Mouse (Mus musculus) left cerebral cortex, adult 8-10 months (tissue): Measurements from ENCODE around the gene Dock2. TPM values are rescaled to one million over a fixed set of nuclear protein-coding genes. Genes with fewer than 3 reads are reported as not detected.
"Not testable (repeated sequence)": the region's sequence is repeated elsewhere in the genome, so short reads cannot be mapped to it uniquely, and the experiment has no call there.

Experiments used
- DNase-seq, 2 experiments: peaks; one replicate each; pipeline ENCODE4 v3.0.0; 2022; ENCODE audit warnings: low spot score in 2 of 2
- total RNA-seq, 4 experiments: library from RNA; stranded (reverse); gene quantifications; 2 replicates each; pipeline ENCODE4 v1.2.4; 2022

Dock2 gene
- total RNA-seq = 1 to 10 TPM; 3.3 to 8.6 (median 5.4) TPM

DNA sequence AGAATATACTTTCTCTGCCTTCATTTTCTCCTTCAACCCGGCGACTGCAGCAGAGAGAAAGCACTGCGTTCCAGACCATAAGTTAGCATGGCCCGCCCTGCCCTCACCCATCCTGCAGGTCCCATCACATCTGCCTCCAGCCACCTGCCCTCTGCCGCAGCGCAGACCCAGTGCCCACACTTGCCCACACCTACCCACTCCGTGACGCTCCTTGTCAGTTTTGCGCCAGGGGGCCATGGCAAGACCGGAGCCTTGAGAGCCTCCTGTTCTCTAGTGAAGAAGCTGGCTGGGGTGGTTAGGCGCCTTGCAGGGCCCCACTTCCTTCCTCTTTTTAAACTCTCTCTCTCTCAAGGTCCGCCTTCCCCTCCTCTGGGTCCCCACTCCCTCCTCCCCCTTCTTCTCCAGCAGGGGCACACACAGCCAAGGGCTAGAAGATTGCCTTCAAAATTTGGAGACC, at the start of gene Dock2:
Gene Dock2 (minus strand): TSS at position 306 of the 457 bp plus-strand sequence.
- no peak for DNase-seq

DNA sequence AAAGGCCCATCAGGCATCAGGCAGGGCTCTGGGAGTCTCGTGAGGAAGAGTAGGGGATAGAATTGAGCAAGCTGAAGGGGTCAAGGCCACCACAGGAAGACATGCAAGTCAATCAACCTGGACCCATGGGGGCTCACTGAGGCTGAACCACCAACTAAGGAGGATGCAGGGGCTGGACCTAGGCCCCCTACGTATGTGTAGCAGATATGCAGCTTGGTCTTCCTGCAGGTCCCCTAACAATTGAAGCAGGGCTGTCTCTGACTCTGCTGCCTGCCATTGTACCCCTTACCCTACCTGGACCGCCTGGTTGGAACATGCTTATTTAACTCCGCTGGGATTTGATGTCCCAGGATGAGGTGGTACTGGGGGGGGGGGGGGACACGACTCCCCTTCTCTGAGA, 49.0 kb upstream of the Dock2 start:
- DNase-seq = no peak

DNA sequence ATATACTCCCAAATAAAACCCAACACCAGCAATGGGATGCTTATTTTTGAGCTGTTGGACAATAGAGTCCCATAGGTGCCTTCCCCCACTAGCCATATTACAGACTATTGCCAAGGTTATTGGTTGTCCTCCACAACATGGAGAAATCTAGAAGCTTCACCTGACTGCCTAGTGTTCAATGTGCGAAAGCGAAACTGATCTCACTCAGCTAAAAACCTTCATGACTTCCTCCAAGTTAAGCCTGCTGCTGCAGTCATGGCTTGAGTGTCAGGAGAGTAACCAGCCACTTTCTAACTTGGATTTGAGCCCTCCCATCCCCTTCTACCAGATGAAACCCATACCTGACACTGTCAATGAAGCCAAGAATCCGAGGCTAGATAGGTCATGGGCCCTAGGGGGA, 44.1 kb upstream of the Dock2 start:
- no peak for DNase-seq

DNA sequence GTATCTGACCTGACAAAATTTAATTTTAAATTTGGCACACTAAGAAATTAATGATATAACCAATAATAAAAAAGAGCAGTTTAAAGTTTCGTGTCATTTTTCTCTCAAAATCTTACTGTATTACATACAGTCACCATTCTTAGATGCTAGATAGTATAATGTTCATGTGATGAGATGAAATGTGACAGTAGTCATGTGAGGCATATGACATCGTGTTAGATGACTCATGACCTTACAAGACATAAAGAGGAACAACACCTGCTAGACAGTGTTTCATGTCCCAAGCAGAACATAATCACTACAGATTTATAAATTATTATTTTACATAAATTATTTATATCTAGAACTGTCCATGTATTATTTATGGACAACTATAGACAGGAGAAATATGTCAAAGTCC, 43.2 kb upstream of the Dock2 start:
- no peak for DNase-seq

DNA sequence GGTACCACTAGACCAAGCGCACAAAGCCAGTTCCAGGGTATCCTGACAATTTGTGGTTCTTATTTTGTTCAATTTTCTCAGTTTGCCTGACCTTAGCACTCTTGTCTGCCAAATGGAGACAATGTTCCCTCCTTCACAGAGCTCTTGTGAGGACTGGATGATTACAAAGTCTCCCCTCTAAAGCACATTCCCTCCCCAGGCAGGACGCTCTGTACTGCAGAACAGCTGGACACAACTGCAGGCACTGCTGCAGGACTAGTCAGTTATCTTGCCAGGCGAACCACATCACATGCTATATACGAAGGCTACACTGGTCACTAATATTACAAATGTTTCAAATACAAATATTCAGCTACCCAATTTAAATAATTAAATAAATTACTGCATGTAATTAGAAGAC, 41.1 kb upstream of the Dock2 start:
- no peak for DNase-seq

DNA sequence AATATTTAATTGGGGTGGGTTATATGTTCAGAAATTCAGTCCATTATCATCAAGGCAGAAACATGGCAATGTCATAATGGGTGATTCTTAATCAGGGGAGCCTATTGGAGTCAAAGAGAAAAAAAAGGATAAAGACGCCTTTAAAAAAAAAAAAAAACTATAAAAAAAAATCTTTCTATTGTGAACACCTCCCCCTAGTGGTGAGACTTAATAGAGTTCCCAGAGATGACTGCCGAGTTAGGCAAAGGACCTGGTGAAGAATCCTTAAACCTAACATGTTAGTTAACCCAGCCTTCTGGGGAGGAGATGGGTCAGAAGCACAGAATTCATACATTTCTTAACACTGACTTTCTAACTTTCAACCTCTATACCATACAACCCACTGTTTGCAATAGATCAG, 31.1 kb upstream of the Dock2 start:
- DNase-seq = no peak

DNA sequence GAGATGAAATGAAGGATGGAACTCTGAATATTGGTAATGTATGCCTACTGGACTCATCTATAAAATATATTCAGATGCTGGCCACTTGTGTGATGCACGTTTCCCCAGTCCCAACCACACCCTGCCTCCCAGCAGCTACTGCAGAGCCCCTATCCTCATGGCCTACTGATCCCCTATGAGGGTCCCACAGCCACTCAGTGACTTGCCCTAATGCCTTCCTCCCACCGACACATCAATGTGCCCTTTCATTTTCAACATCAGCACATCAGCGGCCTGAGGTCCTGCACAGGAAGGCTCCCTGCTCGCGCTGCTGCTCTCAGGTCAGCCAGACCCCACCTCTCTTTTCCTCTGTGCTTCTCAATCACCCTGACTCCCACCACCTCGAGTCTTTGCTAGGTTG, 30.6 kb upstream of the Dock2 start:
- DNase-seq = no peak

DNA sequence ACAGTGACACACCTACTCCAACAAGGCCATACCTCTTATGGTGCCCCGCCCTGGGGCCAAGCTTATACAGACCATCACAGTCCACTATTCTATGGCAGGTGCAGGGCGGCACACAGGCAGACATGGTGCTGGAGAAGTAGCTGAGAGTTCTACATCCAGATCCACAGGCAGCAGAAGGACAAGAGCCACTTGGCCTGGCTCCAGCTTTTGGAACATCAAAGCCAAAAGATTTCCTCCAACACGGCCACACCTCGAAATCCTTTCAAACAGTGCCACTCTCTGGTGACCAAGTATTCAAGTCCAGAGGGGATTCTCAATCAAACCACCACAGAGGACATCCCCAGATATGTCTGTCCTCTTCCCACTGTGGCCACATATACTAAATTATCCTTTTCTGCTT, 21.3 kb upstream of the Dock2 start:
- not testable (repeated sequence) for DNase-seq

DNA sequence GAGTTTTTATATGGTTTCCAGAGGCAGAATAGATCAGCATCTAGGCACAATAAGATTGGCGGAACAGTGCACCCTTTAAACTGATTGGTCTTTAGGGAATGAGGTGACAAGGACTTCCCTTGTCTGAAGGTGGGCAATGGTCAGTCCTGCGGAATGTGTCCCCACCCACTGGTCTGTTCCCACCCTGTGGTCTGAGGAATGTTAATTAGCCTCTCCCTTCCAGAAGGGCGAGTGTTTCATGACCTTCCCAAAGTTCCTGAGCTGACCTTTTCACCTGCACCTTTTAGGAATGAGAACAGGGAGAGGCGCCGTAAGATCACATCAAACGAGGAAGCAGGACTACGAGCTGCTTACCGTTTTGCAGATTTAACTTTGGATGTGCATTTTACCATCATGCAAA, 14.4 kb upstream of the Dock2 start:
- not testable (repeated sequence) for DNase-seq

DNA sequence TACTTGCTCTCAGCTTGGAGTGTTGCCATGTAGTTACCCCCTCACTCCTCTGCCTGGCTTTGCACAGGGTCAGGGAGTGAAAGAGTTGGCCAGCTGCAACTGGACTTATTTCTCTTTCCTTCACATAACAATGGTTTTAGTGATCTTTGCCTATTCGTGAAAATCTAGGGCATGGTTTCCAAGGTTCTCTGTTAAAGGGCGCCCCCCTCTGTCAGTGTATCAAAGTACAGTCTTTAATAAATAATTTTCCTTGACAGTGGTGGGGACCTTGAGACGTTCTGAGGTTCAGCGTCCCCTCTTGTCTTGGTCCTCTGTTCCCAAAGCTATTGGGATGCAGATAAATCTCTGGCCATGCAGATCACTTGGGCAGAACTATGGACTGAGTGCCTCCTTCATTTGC, 12.4 kb upstream of the Dock2 start:
- no peak for DNase-seq

DNA sequence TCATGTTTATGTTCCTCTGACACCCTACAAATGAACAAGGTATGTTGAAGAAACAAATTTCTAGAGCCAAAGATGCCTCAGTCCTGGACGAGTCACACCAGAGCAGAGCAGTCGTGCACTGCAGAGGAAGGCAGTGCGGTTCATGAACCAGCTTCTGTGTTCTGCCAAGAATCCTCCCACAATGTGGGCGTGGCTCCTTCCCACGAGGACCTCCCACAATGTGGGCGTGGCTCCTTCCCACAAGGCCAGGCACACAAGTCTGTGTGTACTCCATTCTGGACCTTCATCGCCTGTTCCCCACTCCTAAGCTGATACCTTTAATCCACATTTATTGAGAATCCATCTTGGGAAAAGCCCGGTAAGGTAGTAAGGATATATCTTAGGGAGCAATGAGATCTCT, 8.2 kb upstream of the Dock2 start:
- no peak for DNase-seq

DNA sequence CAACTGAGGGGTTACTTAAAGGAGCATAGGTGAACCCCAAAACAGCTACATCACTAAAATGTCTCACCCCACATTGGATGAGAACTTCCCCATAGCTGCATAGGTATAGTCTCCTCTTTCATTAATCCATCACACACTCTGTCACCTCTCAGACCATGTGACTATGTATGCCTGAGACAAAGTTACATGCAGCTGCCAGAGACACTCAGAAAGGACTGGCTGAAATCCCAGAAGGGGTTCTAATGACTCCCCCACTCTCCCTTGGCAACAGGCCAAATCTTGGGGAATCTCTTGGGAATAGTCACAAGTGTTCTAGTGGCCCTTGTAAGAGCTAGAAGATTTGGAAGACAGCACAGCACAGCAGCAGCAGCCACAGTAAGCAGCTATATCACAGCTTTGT, 1.2 kb upstream of the Dock2 start:
- DNase-seq = no peak

DNA sequence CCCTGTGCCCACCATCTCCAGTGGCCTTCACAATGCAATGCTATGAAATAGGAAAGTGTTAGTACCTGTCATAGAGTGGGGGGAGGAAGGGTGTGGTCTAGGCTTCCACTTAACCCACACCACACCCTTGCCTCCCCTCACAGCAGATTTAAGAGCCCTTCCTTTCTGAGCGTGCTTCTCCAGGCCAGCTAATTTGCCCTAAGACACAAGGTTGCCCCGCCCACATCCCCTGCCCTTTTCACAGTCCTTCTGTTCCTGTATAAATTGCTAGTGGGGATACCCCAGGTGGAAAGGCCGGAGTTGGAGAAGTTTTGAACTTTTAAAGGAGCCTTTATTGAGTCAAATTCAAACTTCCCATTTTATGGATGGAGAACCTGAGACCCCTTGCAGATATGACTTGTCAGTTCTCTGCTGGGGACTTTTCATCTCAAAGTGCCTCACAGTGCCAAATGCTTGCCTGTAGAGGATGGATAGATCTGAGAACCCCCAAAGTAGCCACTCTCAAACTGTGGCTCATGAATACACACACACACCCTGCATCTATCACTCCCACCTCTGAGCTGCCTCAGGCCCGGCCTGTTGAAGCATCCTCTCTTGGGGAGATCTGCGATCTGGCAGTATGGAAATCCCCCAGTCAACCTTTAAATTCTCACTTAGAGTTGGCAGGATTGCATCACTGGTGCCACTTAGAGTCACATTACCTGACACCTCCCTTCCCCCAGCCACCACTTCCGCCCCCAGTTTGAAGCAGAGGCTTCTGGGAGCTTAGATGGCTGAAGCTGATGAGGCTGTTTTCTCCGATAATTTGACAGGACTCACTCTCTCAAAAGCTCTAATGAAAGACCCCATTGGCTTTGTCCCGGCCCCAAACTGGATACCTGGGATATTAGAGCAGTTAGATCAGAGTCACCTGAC, 919 bp downstream of the Dock2 start:
- no peak for DNase-seq

DNA sequence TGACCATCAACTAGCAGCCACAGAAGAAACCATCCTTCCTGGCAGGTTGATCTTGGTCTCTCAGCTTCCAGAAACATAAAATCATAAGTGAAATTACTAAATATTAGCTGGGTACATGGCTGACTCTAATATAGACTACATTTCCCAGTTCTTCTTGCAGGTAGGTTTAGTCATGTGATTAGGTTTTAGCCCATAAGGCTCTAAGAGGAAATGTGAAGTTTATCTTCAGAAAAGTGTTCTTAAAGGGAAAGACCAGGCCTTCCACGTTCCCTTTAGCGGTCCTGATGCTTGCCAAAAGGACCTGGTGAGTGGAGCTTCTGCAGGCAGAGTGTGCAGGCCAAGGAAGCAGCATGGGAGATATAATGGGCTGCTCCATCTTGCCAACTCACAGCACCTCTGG, 2.9 kb downstream of the Dock2 start:
- no peak for DNase-seq

DNA sequence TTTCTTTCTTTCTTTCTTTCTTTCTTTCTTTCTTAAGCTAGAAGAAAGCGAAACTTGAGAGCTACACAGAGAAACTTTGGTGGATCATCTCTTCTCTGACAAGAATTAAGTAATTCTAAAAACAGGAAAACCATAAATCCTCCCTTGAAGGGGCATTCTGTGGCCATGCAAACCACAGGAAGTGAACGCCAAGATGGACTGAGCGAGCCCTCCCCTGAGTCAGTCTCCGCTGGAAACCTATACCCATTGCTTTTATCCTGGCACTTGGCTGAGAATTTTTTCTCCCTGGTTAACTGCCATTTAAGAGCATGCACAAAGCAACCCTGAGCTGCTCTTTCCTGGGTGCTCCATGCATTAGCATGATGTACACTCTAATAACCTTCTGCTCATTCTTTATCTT, 3.7 kb downstream of the Dock2 start:
- no peak for DNase-seq

DNA sequence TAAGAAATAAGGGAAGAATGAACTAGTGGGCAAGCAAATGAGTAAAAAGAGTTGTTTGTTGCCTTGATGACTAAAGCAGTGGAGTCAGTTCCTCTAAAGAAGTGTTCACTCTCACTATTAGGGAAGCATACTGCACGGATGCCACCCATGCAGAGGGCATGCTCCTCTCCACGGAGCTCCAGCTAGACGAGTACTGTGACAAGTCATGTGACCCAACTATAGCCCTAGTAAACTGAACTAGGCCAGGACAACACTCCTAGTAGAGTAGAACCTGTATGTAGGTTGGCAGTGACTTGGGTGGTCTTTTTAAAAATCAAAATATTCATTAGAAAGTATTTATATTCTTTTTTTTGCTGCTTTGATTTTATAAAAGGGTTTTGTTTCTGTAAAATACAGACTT, 5.3 kb downstream of the Dock2 start:
- no peak for DNase-seq

DNA sequence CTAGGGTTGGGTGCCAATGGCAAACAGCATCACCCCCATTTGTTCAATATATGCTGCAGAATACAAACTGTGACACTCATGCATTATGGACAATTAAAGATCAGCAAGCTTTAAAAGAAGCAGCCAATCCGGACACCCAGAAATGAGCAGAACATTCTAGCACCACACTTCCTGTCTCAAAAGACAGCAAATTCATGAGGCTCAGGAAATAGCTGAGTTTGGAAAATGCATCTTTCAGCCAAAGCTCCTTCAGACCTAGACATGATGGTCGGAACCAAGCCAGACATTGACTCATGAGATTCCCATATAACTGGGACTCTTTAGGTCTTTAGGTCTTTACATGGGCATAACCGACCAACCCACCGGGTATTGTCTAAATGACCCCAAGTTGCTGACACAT, 6.2 kb downstream of the Dock2 start:
- DNase-seq = no peak

DNA sequence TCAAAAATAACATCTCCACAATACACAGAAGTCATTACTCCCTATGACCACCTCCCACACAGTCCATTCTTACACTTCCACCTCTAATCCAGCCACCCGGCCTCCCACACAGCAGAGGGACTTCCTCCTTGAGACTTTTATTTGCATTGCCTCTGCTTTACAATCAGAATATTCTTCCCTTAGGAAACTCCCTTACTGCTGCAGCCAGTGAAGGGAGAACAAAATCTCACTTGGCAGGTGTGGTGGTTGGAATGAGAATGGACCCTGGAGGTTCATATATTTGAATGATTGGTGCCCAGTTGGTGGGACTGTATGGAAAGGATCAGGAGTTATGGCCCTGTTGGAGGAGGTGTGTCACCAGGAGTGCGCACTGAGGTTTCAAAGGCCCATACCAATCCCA, 7.6 kb downstream of the Dock2 start:
- DNase-seq = no peak

DNA sequence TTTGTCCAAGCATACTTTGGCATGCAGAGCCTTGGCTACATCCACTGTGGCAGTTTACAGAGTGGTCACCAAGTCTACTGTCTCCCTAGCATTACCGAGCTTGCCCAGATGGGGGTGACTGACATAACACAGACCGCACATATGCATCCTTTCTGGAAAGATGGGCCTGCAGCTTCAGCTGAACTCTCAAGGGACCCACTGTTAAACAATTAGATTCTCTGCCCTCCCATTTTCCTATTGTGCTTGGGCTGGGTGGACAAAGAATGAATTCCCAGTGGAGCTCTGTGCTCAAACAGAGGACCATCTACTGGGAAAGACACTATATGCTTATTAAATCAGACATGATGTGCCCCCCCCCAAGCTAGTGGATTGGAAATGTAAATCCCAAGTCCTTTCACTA, 9.1 kb downstream of the Dock2 start:
- no peak for DNase-seq

DNA sequence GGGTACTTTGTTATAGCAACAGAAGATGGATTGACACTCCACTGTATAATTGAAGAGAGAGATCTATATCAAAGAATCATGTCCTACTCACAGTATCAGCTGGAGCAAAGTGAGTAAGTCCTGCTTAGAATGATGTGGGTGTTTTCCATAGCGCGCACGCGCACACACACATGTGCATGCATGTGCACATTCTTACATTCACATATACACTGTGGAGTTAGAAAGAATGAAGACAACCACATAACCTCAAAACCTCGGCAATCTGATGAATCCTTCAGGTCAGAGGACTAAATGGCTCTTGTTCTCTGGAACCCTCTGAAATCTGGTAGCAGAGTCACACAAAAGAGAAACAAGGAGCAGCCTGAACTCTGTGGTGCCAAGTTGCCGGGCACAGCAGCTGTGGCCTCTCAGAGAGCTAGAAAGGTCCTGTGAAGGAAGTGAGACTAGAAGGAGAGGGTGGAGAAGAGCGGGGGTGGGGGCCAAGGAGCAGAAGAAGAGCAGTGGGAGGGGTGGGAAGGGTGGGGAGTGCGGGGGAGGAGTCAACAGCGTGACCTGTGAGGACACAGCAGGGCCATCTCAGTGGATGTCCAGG, 10.3 kb downstream of the Dock2 start:
- DNase-seq = no peak

DNA sequence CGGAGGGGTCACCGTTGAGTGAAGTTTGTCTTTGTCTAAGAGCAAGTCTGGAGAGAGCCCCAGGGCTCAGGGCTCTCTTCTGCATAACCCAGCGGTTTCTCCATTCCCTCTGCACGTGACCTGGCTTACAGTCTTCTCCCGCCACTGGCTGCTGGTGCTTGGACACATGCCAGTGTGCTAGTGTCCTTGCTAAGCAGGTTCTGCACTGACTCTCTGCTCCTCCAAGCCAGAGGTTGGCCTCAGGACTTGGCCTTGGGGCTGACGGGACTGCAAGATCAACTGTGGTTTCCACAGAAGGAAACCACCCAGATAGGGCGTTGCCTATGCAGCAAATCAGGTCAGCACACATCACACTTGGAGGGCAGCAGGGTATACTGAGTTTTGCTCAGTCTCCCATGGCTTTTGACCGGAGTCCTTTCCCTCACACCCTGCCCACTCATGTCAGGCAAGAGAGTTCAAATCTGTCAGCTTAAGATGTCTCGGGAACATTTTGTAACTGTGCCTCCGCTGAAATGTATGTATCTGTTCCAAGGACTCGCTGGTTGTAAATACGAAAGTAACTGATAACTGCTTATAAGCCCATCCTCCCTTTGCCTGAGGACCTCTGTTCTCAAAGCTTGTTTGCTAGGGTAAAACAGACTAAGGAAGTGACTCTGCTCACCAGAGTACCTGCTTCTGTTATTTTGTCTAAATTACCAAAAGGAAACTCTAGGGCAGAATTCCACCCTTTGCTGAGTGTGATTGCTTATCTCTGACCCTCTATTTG, 12.3 kb downstream of the Dock2 start:
- no peak for DNase-seq

DNA sequence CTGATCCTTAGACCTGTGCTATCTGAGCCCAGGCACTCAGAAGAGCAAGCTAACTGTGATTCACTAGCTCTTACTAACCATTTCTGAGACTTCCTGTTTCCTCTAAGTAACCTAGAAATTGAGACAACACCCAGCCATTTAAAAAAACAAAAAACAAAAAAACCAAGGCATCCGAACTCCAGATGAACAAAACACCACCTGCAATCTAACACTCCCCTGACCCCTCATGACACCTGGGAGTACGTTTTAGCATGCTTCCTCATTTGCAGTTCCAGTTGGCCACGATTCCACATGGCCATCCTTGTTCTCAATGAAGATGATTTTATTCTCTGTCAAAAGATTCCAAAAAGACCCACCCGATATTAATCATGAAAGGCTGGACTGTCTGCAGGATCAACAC, 13.0 kb downstream of the Dock2 start:
- no peak for DNase-seq
